Mouse (Mus musculus) left cerebral cortex, adult 11 months (tissue): ENCODE results near the gene Mylk4.
A peak's percentile ranks its signal among the peaks of the same experiment; 100 is the strongest.

Experiments used
- DNase-seq: peaks from one replicate; pipeline ENCODE4 v3.0.0; 2022; ENCODE audit warnings: low spot score

The Mylk4 gene

GRCm38 (mm10) chr13:32783816-32784215, at the start of gene Mylk4:
TSS of gene Mylk4 (minus strand) at chr13:32783954.
- DNase-seq: no peak

GRCm38 (mm10) chr13:32833237-32833636, 49.5 kb upstream of the Mylk4 start:
- DNase-seq: no peak

- no peak for DNase-seq
Observed at GRCm38 (mm10) chr13:32832776-32833175, 49.0 kb upstream of the Mylk4 start.

GRCm38 (mm10) chr13:32831505-32832273, 47.9 kb upstream of the Mylk4 start:
- DNase-seq: no peak

GRCm38 (mm10) chr13:32828886-32829285, 45.1 kb upstream of the Mylk4 start:
- DNase-seq: no peak

GRCm38 (mm10) chr13:32827951-32828350, 44.2 kb upstream of the Mylk4 start:
- peak; percentile 45 for DNase-seq

- no peak for DNase-seq
Observed at GRCm38 (mm10) chr13:32827111-32827822, 43.5 kb upstream of the Mylk4 start.

- no peak for DNase-seq
Observed at GRCm38 (mm10) chr13:32825546-32825945, 41.8 kb upstream of the Mylk4 start.

- no peak for DNase-seq
Observed at GRCm38 (mm10) chr13:32824377-32825330, 40.9 kb upstream of the Mylk4 start.

GRCm38 (mm10) chr13:32823126-32823525, 39.4 kb upstream of the Mylk4 start:
- no peak for DNase-seq

GRCm38 (mm10) chr13:32821671-32822070, 37.9 kb upstream of the Mylk4 start:
- DNase-seq: no peak

- no peak for DNase-seq
Observed at GRCm38 (mm10) chr13:32819926-32820325, 36.2 kb upstream of the Mylk4 start.

- DNase-seq: no peak
Observed at GRCm38 (mm10) chr13:32819241-32819640, 35.5 kb upstream of the Mylk4 start.

GRCm38 (mm10) chr13:32807624-32808023, 23.9 kb upstream of the Mylk4 start:
- DNase-seq: no peak

GRCm38 (mm10) chr13:32806820-32807219, 23.1 kb upstream of the Mylk4 start:
- DNase-seq: no peak

- DNase-seq: no peak
Observed at GRCm38 (mm10) chr13:32803701-32804345, 20.1 kb upstream of the Mylk4 start.

GRCm38 (mm10) chr13:32802259-32803081, 18.7 kb upstream of the Mylk4 start, which contains the start of gene D930007J09Rik:
TSS of gene D930007J09Rik (minus strand) at chr13:32802849.
- DNase-seq: peak; percentile 31

GRCm38 (mm10) chr13:32801693-32802221, 18.0 kb upstream of the Mylk4 start, which contains the start of gene Wrnip1:
TSS of gene Wrnip1 (plus strand) at chr13:32802038.
- DNase-seq: peak; percentile 97

GRCm38 (mm10) chr13:32800859-32801258, 17.1 kb upstream of the Mylk4 start:
- no peak for DNase-seq

GRCm38 (mm10) chr13:32799131-32799530, 15.4 kb upstream of the Mylk4 start:
- no peak for DNase-seq
